Mouse (Mus musculus) bone marrow, adult 2 months (tissue): ENCODE data around the gene March6.

Experiments
- CTCF ChIP-seq: fragments of 200-500 bp; IDR thresholded peaks from 2 replicates; pipeline ENCODE4 v1.5.1; 2011; ENCODE audit warnings: low read length, control low read depth; ENCODE audit not compliant: control insufficient read depth, insufficient read depth
- POLR2A ChIP-seq: fragments of 200-500 bp; IDR thresholded peaks from 2 replicates; pipeline ENCODE4 v1.6.1; 2011; ENCODE audit warnings: low read depth, mild to moderate bottlenecking, control low read depth, low read length, borderline replicate concordance; ENCODE audit not compliant: control insufficient read depth

- no peak for TF ChIP-seq POLR2A
- no peak for TF ChIP-seq CTCF
Measured at GRCm38 (mm10) chr15:31436083-31436482, 94.8 kb downstream of the March6 start.
